Comparison of ENCODE assay signal across 8 mouse cellular contexts in genomic region chr9:57761563-57762551, GRCm38 (mm10). TPM values are rescaled to one million over a fixed set of nuclear protein-coding genes. Genes with fewer than 3 reads are reported as not detected.
DNase-seq lines count a peak whose midpoint lies in the region; ATAC-seq and TF ChIP-seq lines count a peak whose summit lies in the region.

No protein-coding gene starts in this region.

- no peaks in the 10 kb centered on the region for H3K27me3 ChIP-seq in heart, adult 2 months (ENCODE audit: control insufficient read depth, insufficient read depth, low read length)
- no peaks in the 10 kb centered on the region for H3K27me3 ChIP-seq in limb, embryonic 15.5 days

- H3K4me2 ChIP-seq in limb, embryonic 15.5 days: peak overlapping the region; percentile 82

- peak overlapping the region; percentile 100 for H3K27ac ChIP-seq in heart, adult 2 months
- peak overlapping the region; percentile 39; the same call in 1 of the 2 replicates for H3K27ac ChIP-seq in limb, embryonic 15.5 days

- no peaks in the 10 kb centered on the region for H3K9me3 ChIP-seq in limb, embryonic 15.5 days

- intact Hi-C loops in heart, adult 2 months (cut with DNase I): loop anchor here (2.0 to 5.0 kb wide), 3 partner anchors 220 to 613 kb away; partner anchors contain the start of gene Neil1
- intact Hi-C loops in heart, postnatal 14 days (cut with DNase I): loop anchor here (5.0 kb wide), 1 partner anchor 235 kb away; no protein-coding TSS in a partner anchor
- intact Hi-C loops in gastrocnemius, postnatal 14 days (cut with DNase I; ENCODE audit: low total_unique reads): no loop called here

- peak overlapping the region; percentile 4; the same call in 1 of the 2 replicates for H3K4me3 ChIP-seq in heart, adult 2 months
- no peak overlapping the region for H3K4me3 ChIP-seq in limb, embryonic 15.5 days

- no peak overlapping the region for H3K9ac ChIP-seq in heart, adult 2 months (ENCODE audit: low read depth, low read length)
- no peak overlapping the region for H3K9ac ChIP-seq in limb, embryonic 15.5 days

- peaks cover 29% of the 10 kb centered on the region for H3K4me1 ChIP-seq in heart, adult 2 months (ENCODE audit: control insufficient read depth, insufficient read depth, low read length)
- H3K4me1 ChIP-seq in limb, embryonic 15.5 days: peaks cover 42% of the 10 kb centered on the region

- ATAC-seq in limb, embryonic 15.5 days (ENCODE audit: insufficient number of reproducible peaks, low FRiP score, low TSS enrichment, low read depth): no peak

- no peak for TF ChIP-seq EP300 in heart, adult 2 months (IDR thresholded peaks at IDR 0.05; ENCODE audit: insufficient read depth, low read depth, low read length)

- H3K36me3 ChIP-seq in heart, adult 2 months (ENCODE audit: control insufficient read depth, insufficient read depth, low read length): peaks cover 24% of the 10 kb centered on the region
- peaks cover 50% of the 10 kb centered on the region for H3K36me3 ChIP-seq in limb, embryonic 15.5 days

- TF ChIP-seq POLR2A in heart, adult 2 months (IDR thresholded peaks at IDR 0.05; ENCODE audit: insufficient read depth, low read depth, low read length): no peak

- peaks cover 7% of the 10 kb centered on the region for H3K79me2 ChIP-seq in heart, adult 2 months (replicated peaks; ENCODE audit: control insufficient read depth, insufficient read depth, low read length)

- no peak for DNase-seq in heart, adult 2 months
- no peak for DNase-seq in heart, postnatal 14 days
- peak; percentile 67 for DNase-seq in NIH3T3 (ENCODE audit: low read depth)
- peak; percentile 51 for DNase-seq in gastrocnemius, postnatal 14 days
- DNase-seq in thymus, postnatal 10 days (ENCODE audit: low spot score in 2 of 2): peak; percentile 65 to 68
- no peak for DNase-seq in right cerebral cortex, postnatal 10 days (ENCODE audit: low spot score in 2 of 2)
- DNase-seq in adrenal gland, adult 8-10 months: no peak

- no peak for TF ChIP-seq CTCF in heart, adult 2 months (IDR thresholded peaks at IDR 0.05)

- 85% methylated on average over 13 of the region's 13 CpGs for whole genome bisulfite sequencing in heart, adult 2 months
- 88% methylated on average over 13 of the region's 13 CpGs for WGBS in limb, embryonic 15.5 days

RNA-seq across cellular contexts. Expression of gene Clk3, which starts 3.8 kb away (rescaled TPM):
- total RNA-seq in heart, adult 2 months (2021): 10 to 100 TPM; 27.6 to 33.8 TPM
- 61.7 and 124 TPM in 2 replicates for polyA plus RNA-seq in heart, adult 2 months (2012; rRNA removed)
- total RNA-seq in heart, postnatal 14 days (2021): 10 to 100 TPM; 32.7 to 40.8 TPM
- total RNA-seq in gastrocnemius, postnatal 14 days (2021): 10 to 100 TPM; 36.2 to 36.5 TPM
- polyA plus RNA-seq in limb, embryonic 15.5 days (2015; fragmentation: Nextera tagmentation; extraction: Ambion mirVana): 64.7 and 80.3 TPM in 2 replicates
- total RNA-seq in adrenal gland, adult 8-10 months (2022): 10 to 100 TPM; 75.3 to 83.3 (median 78.5) TPM

RNA-seq across cellular contexts. Expression of gene Edc3, which starts 53.5 kb away (rescaled TPM):
- 1 to 10 TPM; 5.3 to 5.7 TPM for total RNA-seq in heart, adult 2 months (2021)
- polyA plus RNA-seq in heart, adult 2 months (2012; rRNA removed): 5.5 and 6.6 TPM in 2 replicates
- 1 to 10 TPM; 6.6 to 7.4 TPM for total RNA-seq in heart, postnatal 14 days (2021)
- total RNA-seq in gastrocnemius, postnatal 14 days (2021): 1 to 10 TPM; 6.4 to 6.7 TPM
- polyA plus RNA-seq in limb, embryonic 15.5 days (2015; fragmentation: Nextera tagmentation; extraction: Ambion mirVana): 32.9 and 33.9 TPM in 2 replicates
- total RNA-seq in adrenal gland, adult 8-10 months (2022): 10 to 100 TPM; 10.4 to 11.4 (median 10.8) TPM

Comparison
In these comparisons a context has a peak if more than half of its experiments do, and no peak if none do; other contexts are left out.
1. DNase-seq: peak in NIH3T3 (single experiment), gastrocnemius, postnatal 14 days (single experiment) and thymus, postnatal 10 days (2 of 2); none in heart, adult 2 months (0 of 2), heart, postnatal 14 days (0 of 2), right cerebral cortex, postnatal 10 days (0 of 2) and adrenal gland, adult 8-10 months (single experiment).